8 mouse cellular contexts compared by ENCODE assay signal in the genomic region with DNA sequence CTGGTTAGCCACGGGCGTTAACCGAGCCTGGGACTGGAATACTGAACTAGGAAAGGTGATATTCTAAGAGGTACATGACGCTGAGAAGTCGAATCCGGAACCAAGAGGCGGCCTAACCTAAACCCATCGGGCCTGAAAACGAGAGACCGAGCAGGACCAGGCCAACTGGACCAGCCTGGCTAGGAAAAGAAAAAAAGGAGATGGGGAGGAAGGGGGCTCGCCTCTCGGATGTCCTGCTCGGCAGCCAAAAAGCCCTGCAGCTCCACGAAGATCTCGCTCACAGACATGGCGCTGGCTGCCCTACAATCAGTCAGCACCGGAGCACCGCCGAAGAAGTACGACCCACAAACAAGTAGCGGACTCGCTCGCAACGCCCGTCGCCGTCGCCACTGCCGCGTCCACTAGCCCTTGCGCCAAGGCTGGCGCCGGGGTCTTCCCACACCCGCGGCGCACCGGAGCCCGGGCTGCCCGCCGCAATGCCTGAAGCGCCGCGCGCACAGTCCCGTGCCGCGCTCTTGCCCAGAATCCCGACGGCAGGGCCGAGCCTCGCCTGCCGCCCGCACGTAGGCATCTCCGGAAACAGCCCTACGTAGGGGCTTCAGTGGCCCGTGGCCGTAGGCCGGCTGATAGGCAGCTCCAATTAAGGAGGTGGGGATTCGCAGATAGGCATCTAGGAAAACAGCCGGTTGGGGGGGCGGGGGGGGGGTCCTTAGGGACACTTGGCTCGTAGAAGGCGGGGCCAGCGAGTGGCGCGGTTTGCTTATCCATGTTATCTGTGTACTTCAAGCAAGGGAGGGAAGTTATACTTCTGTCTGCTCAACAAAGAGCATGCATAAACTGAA. TPM values are rescaled to one million over a fixed set of nuclear protein-coding genes. Genes with fewer than 3 reads are reported as not detected.
DNase-seq lines count a peak whose midpoint lies in the region; ATAC-seq and TF ChIP-seq lines count a peak whose summit lies in the region.

No protein-coding gene starts in this region.

- peak overlapping the region; percentile 78 to 93 (median 91) for H3K4me3 ChIP-seq in CH12.LX (replicated peaks in 1 of 3; ENCODE audit: low read depth in 2 of 3, low read length in 2 of 3, poor library complexity in 1 of 3)
- peak overlapping the region; percentile 77 for H3K4me3 ChIP-seq in forebrain, embryonic 12.5 days (replicated peaks)
- H3K4me3 ChIP-seq in liver, postnatal 0 days (ENCODE audit: low read depth, low read length) = peak overlapping the region; percentile 78
- H3K4me3 ChIP-seq in neural tube, embryonic 14.5 days (ENCODE audit: low read depth, low read length) = peak overlapping the region; percentile 68

- no peak for TF ChIP-seq RAD21 in CH12.LX (IDR thresholded peaks at IDR 0.05; ENCODE audit: low read depth, low read length)

- no peaks in the 10 kb centered on the region for H3K9me3 ChIP-seq in CH12.LX (replicated peaks; ENCODE audit: low read length)
- H3K9me3 ChIP-seq in forebrain, embryonic 12.5 days = no peaks in the 10 kb centered on the region
- no peaks in the 10 kb centered on the region for H3K9me3 ChIP-seq in liver, postnatal 0 days (ENCODE audit: low read length)
- no peaks in the 10 kb centered on the region for H3K9me3 ChIP-seq in neural tube, embryonic 14.5 days (ENCODE audit: control insufficient read depth, low read length)

- peak; percentile 100 for ATAC-seq in forebrain, embryonic 12.5 days (ENCODE audit: low FRiP score)
- peak; percentile 99 for ATAC-seq in liver, postnatal 0 days
- ATAC-seq in neural tube, embryonic 14.5 days (ENCODE audit: low read depth) = peak; percentile 99

- TF ChIP-seq POLR2A in CH12.LX (IDR thresholded peaks at IDR 0.05; ENCODE audit: low read depth, low read length) = peak; percentile 84

- intact Hi-C loops in heart, postnatal 10 days (cut with DNase I) = loop anchor here (10.0 kb wide), 1 partner anchor 774 kb away; no protein-coding TSS in a partner anchor

- TF ChIP-seq CTCF in CH12.LX (conservative IDR thresholded peaks at IDR 0.05 in 1 of 2, IDR thresholded peaks at IDR 0.05 in 1 of 2; ENCODE audit: low read depth in 2 of 2, low read length in 2 of 2) = peak in 1 of 2 experiments; percentile 9; a peak in 1 of 4 replicates
- TF ChIP-seq CTCF in liver, postnatal 0 days (IDR thresholded peaks at IDR 0.05; ENCODE audit: low read depth) = no peak

- H3K79me2 ChIP-seq in CH12.LX (replicated peaks; ENCODE audit: control insufficient read depth, extremely low read depth, insufficient read depth, poor library complexity, severe bottlenecking) = peaks cover 24% of the 10 kb centered on the region

- H3K27ac ChIP-seq in CH12.LX (ENCODE audit: insufficient read depth, low read depth) = peak overlapping the region; percentile 84
- peak overlapping the region; percentile 94 for H3K27ac ChIP-seq in forebrain, embryonic 12.5 days
- H3K27ac ChIP-seq in liver, postnatal 0 days (ENCODE audit: low read depth) = peak overlapping the region; percentile 96
- H3K27ac ChIP-seq in neural tube, embryonic 14.5 days (ENCODE audit: low read depth, low read length) = peak overlapping the region; percentile 80

- peaks cover 15% of the 10 kb centered on the region for H3K27me3 ChIP-seq in CH12.LX (replicated peaks)
- H3K27me3 ChIP-seq in forebrain, embryonic 12.5 days = peaks cover 6% of the 10 kb centered on the region; the same call in 1 of the 2 replicates
- H3K27me3 ChIP-seq in liver, postnatal 0 days (ENCODE audit: insufficient read depth, low read length) = no peaks in the 10 kb centered on the region
- no peaks in the 10 kb centered on the region for H3K27me3 ChIP-seq in neural tube, embryonic 14.5 days (ENCODE audit: control insufficient read depth, insufficient read depth, low read length)

- peak overlapping the region; percentile 99; the same call in 1 of the 2 replicates for H3K4me2 ChIP-seq in CH12.LX (ENCODE audit: insufficient read depth, low read depth, poor library complexity, severe bottlenecking)
- peak overlapping the region; percentile 70 for H3K4me2 ChIP-seq in forebrain, embryonic 12.5 days
- peak overlapping the region; percentile 70 for H3K4me2 ChIP-seq in liver, postnatal 0 days (ENCODE audit: low read depth, low read length)
- H3K4me2 ChIP-seq in neural tube, embryonic 14.5 days (ENCODE audit: low read depth, low read length) = peak overlapping the region; percentile 63

- H3K9ac ChIP-seq in CH12.LX (ENCODE audit: insufficient read depth, low read depth) = peak overlapping the region; percentile 80
- H3K9ac ChIP-seq in forebrain, embryonic 12.5 days = peak overlapping the region; percentile 83
- H3K9ac ChIP-seq in liver, postnatal 0 days (replicated peaks) = peak overlapping the region; percentile 81
- peak overlapping the region; percentile 86 for H3K9ac ChIP-seq in neural tube, embryonic 14.5 days (replicated peaks; ENCODE audit: low read depth, low read length)

- peaks cover 12 to 22% of the 10 kb centered on the region in 2 experiments for H3K36me3 ChIP-seq in CH12.LX (replicated peaks in 1 of 2; ENCODE audit: control insufficient read depth in 1 of 2, insufficient read depth in 1 of 2, low read length in 1 of 2)
- H3K36me3 ChIP-seq in forebrain, embryonic 12.5 days (replicated peaks) = peaks cover 15% of the 10 kb centered on the region
- peaks cover 12% of the 10 kb centered on the region for H3K36me3 ChIP-seq in liver, postnatal 0 days (replicated peaks; ENCODE audit: insufficient read depth, low read length)
- H3K36me3 ChIP-seq in neural tube, embryonic 14.5 days (ENCODE audit: control insufficient read depth, insufficient read depth, low read length) = peaks cover 7% of the 10 kb centered on the region

- peak; percentile 86 for DNase-seq in CH12.LX (ENCODE audit: extremely low read depth)
- DNase-seq in c-Kit-positive CD71-positive TER-119-negative erythroid progenitor cells, embryonic 14.5 days (ENCODE audit: low read depth) = peak; percentile 69
- peak; percentile 93 for DNase-seq in heart, postnatal 10 days
- DNase-seq in large intestine, adult 2 months (ENCODE audit: low read depth, low spot score) = peak; percentile 48
- DNase-seq in liver, postnatal 0 days = peak; percentile 91
- peak; percentile 93 for DNase-seq in testis, postnatal 10 days (ENCODE audit: low spot score)

- in situ Hi-C loops in CH12.LX (cut with MboI; ENCODE audit: low pct_ligation_motif_present, low pct_unique_long_range_greater_than_20kb, low sequenced_read_pairs) = no loop called here

- dilution Hi-C loops in CH12.LX (cut with MboI; ENCODE audit: extremely low pct_ligation_motif_present, extremely low pct_unique_long_range_greater_than_20kb, low sequenced_read_pairs) = no loop called here

- H3K4me1 ChIP-seq in CH12.LX (ENCODE audit: control insufficient read depth in 1 of 2, insufficient read depth in 2 of 2) = peaks cover 3 to 16% of the 10 kb centered on the region in 2 experiments; a peak in 3 of 4 replicates
- H3K4me1 ChIP-seq in forebrain, embryonic 12.5 days = peaks cover 8% of the 10 kb centered on the region
- H3K4me1 ChIP-seq in liver, postnatal 0 days (ENCODE audit: insufficient read depth) = peaks cover 10% of the 10 kb centered on the region
- peaks cover 7% of the 10 kb centered on the region; the same call in 1 of the 2 replicates for H3K4me1 ChIP-seq in neural tube, embryonic 14.5 days (ENCODE audit: control insufficient read depth, insufficient read depth, low read length)

- under 1% methylated on average over 67 of the region's 67 CpGs for WGBS in forebrain, embryonic 12.5 days
- WGBS in large intestine, adult 2 months = under 1% methylated on average over 67 of the region's 67 CpGs
- WGBS in liver, postnatal 0 days (ENCODE audit: insufficient replicate concordance) = 3% methylated on average over 65 of the region's 67 CpGs
- WGBS in neural tube, embryonic 14.5 days = under 1% methylated on average over 67 of the region's 67 CpGs

- TF ChIP-seq EP300 in CH12.LX (IDR thresholded peaks at IDR 0.05; ENCODE audit: low read length) = no peak
- TF ChIP-seq EP300 in liver, postnatal 0 days (IDR thresholded peaks at IDR 0.05; ENCODE audit: low read depth) = peak; percentile 26; the same call in 1 of the 2 replicates

TF ChIP-seq in CH12.LX, 34 proteins besides CTCF, POLR2A, EP300 and RAD21 (continues in another document):
- TF ChIP-seq JUN (IDR thresholded peaks at IDR 0.05; ENCODE audit: insufficient read depth, low read depth, low read length) (no peak), MXI1 (IDR thresholded peaks at IDR 0.05; ENCODE audit: low read depth, low read length) (peak; percentile 78), HCFC1 (IDR thresholded peaks at IDR 0.05; ENCODE audit: low read depth, low read length) (peak; percentile 96), ELF1 (IDR thresholded peaks at IDR 0.05; ENCODE audit: low read depth, low read length) (peak; percentile 77), RCOR1 (conservative IDR thresholded peaks at IDR 0.05; ENCODE audit: low read depth, low read length) (no peak), ZKSCAN1 (IDR thresholded peaks at IDR 0.05; ENCODE audit: borderline replicate concordance, low read depth, low read length) (no peak), BHLHE40 (IDR thresholded peaks at IDR 0.05; ENCODE audit: low read depth, low read length) (peak; percentile 99), CHD1 (IDR thresholded peaks at IDR 0.05; ENCODE audit: low read depth, low read length) (no peak), TBP (conservative IDR thresholded peaks at IDR 0.05; ENCODE audit: low read depth, low read length) (peak; percentile 57; the same call in 1 of the 2 replicates), ZNF384 (IDR thresholded peaks at IDR 0.05; ENCODE audit: low read depth, low read length) (no peak), ETS1 (conservative IDR thresholded peaks at IDR 0.05; ENCODE audit: low read depth, low read length) (peak; percentile 26)

RNA-seq across cellular contexts. Expression of gene Tsn, which starts 0.5 kb away (rescaled TPM):
- 147 and 165 TPM in 2 replicates for total RNA-seq in CH12.LX (2012; rRNA removed)
- 196 and 234 TPM in 2 replicates for total RNA-seq in CH12.LX (2014; rRNA removed)
- polyA plus RNA-seq in CH12.LX (2012; ENCODE audit: insufficient read length, low read depth) = 158 TPM in 2 replicates
- polyA plus RNA-seq in forebrain, embryonic 12.5 days (2016; fragmentation: Nextera tagmentation; extraction: Ambion mirVana) = 433 and 438 TPM in 2 replicates
- 10 to 100 TPM; 93.9 to 94.2 TPM for total RNA-seq in heart, postnatal 10 days (2021)
- polyA plus RNA-seq in large intestine, adult 2 months (2012; rRNA removed) = 30.0 and 38.4 TPM in 2 replicates
- polyA plus RNA-seq in liver, postnatal 0 days (2015; fragmentation: Nextera tagmentation; extraction: Ambion mirVana) = 102 and 117 TPM in 2 replicates
- 445 and 473 TPM in 2 replicates for polyA plus RNA-seq in neural tube, embryonic 14.5 days (2014; fragmentation: Nextera tagmentation; extraction: Ambion mirVana)

RNA-seq across cellular contexts. Expression of gene Nifk, which starts 10.6 kb away (rescaled TPM):
- total RNA-seq in CH12.LX (2012; rRNA removed) (74.2 and 110 TPM in 2 replicates), CH12.LX (2014; rRNA removed) (219 and 237 TPM in 2 replicates)
- 144 and 162 TPM in 2 replicates for polyA plus RNA-seq in CH12.LX (2012; ENCODE audit: insufficient read length, low read depth)
- 80.1 and 80.8 TPM in 2 replicates for polyA plus RNA-seq in forebrain, embryonic 12.5 days (2016; fragmentation: Nextera tagmentation; extraction: Ambion mirVana)
- 10 to 100 TPM; 20.4 to 23.7 TPM for total RNA-seq in heart, postnatal 10 days (2021)
- 8.1 and 10.5 TPM in 2 replicates for polyA plus RNA-seq in large intestine, adult 2 months (2012; rRNA removed)
- 37.0 and 39.2 TPM in 2 replicates for polyA plus RNA-seq in liver, postnatal 0 days (2015; fragmentation: Nextera tagmentation; extraction: Ambion mirVana)
- 63.3 and 72.4 TPM in 2 replicates for polyA plus RNA-seq in neural tube, embryonic 14.5 days (2014; fragmentation: Nextera tagmentation; extraction: Ambion mirVana)

Comparison
In these comparisons a context has a peak if more than half of its experiments do, and no peak if none do; other contexts are left out.
1. Peak in every context shown above with its lines: DNase-seq, ATAC-seq, H3K4me3 ChIP-seq and H3K27ac ChIP-seq.